In genomic region chr2:178842595-178842994, GRCm38 (mm10) we compare ENCODE assay signal across 21 mouse cellular contexts.
DNase-seq lines count a peak whose midpoint lies in the region; ATAC-seq and TF ChIP-seq lines count a peak whose summit lies in the region.
"Had no signal": no experiment of that assay in that cellular context is flagged by ENCODE, and none has a peak within 500 bp of the region (broad histone marks: within the 10 kb centered on the region; RNA-seq: fewer than 3 reads in every experiment).

No protein-coding gene starts in this region.

- peak overlapping the region; percentile 75 for H3K27ac ChIP-seq in forebrain, embryonic 13.5 days
- no peak overlapping the region for H3K27ac ChIP-seq in forebrain, embryonic 11.5 days (ENCODE audit: low read depth, low read length)
- no peak overlapping the region for H3K27ac ChIP-seq in lung, embryonic 14.5 days (ENCODE audit: low read depth)
- H3K27ac ChIP-seq in forebrain, embryonic 16.5 days (ENCODE audit: low read length): peak overlapping the region; percentile 87
- H3K27ac ChIP-seq: heart, adult 2 months; macrophage; midbrain, embryonic 12.5 days had no signal

- H3K9me3 ChIP-seq in forebrain, embryonic 13.5 days (replicated peaks): no peaks in the 10 kb centered on the region
- no peaks in the 10 kb centered on the region for H3K9me3 ChIP-seq in forebrain, embryonic 11.5 days (ENCODE audit: control insufficient read depth, low read length)
- H3K9me3 ChIP-seq in lung, embryonic 14.5 days (ENCODE audit: low read depth, low read length): no peaks in the 10 kb centered on the region
- no peaks in the 10 kb centered on the region for H3K9me3 ChIP-seq in forebrain, embryonic 16.5 days (ENCODE audit: control insufficient read depth, low read length)
- H3K9me3 ChIP-seq: midbrain, embryonic 12.5 days had no signal

- no peak for TF ChIP-seq CTCF in lung, embryonic 14.5 days (IDR thresholded peaks at IDR 0.05; ENCODE audit: low read depth)
- no peak for TF ChIP-seq CTCF in lung, adult 2 months (IDR thresholded peaks at IDR 0.05; ENCODE audit: insufficient read depth, low read length)

- no peaks in the 10 kb centered on the region for H3K36me3 ChIP-seq in forebrain, embryonic 13.5 days (ENCODE audit: poor library complexity, severe bottlenecking)
- no peaks in the 10 kb centered on the region for H3K36me3 ChIP-seq in forebrain, embryonic 11.5 days (ENCODE audit: control insufficient read depth, insufficient read depth, low read length)
- H3K36me3 ChIP-seq in lung, embryonic 14.5 days (ENCODE audit: insufficient read depth): no peaks in the 10 kb centered on the region
- no peaks in the 10 kb centered on the region for H3K36me3 ChIP-seq in forebrain, embryonic 16.5 days (ENCODE audit: control insufficient read depth, insufficient read depth)
- H3K36me3 ChIP-seq: midbrain, embryonic 12.5 days had no signal

- 70% methylated on average over 12 of the region's 12 CpGs for WGBS in forebrain, embryonic 13.5 days
- 81% methylated on average over 12 of the region's 12 CpGs for WGBS in forebrain, embryonic 11.5 days
- WGBS in lung, embryonic 14.5 days: 47% methylated on average over 12 of the region's 12 CpGs
- 65% methylated on average over 12 of the region's 12 CpGs for WGBS in lung, adult 2 months
- 37% methylated on average over 12 of the region's 12 CpGs for WGBS in forebrain, embryonic 16.5 days

- DNase-seq in forebrain, embryonic 11.5 days (ENCODE audit: low spot score): no peak
- DNase-seq in lung, embryonic 14.5 days: peak; percentile 7
- no peak for DNase-seq in lung, adult 2 months
- peak; percentile 7 for DNase-seq in skeletal muscle tissue, adult 2 months (ENCODE audit: low read depth, low spot score)
- no peak for DNase-seq in spleen, adult 12 weeks (ENCODE audit: low spot score)
- DNase-seq: adrenal gland, postnatal 25 days; cerebellum, adult 18-20 months; gastrocnemius, postnatal 14 days; heart, adult 2 months; heart, postnatal 4 days; kidney, postnatal 36 days; lung, adult 18-20 months; right cerebral cortex, adult 18-20 months; thymus, postnatal 36 days had no signal

- no peak for TF ChIP-seq POLR2A in lung, adult 2 months (IDR thresholded peaks at IDR 0.05; ENCODE audit: borderline replicate concordance, extremely low read depth, low read depth, low read length)

- no peak overlapping the region for H3K9ac ChIP-seq in forebrain, embryonic 13.5 days
- H3K9ac ChIP-seq in forebrain, embryonic 11.5 days (ENCODE audit: low read length): no peak overlapping the region
- no peak overlapping the region for H3K9ac ChIP-seq in lung, embryonic 14.5 days
- H3K9ac ChIP-seq in forebrain, embryonic 16.5 days (replicated peaks; ENCODE audit: low read depth, low read length): no peak overlapping the region
- H3K9ac ChIP-seq: midbrain, embryonic 12.5 days had no signal

- ATAC-seq in forebrain, embryonic 13.5 days: no peak
- ATAC-seq in forebrain, embryonic 11.5 days (replicated peaks; ENCODE audit: low FRiP score): no peak
- no peak for ATAC-seq in lung, embryonic 14.5 days (ENCODE audit: insufficient read depth)
- peak; percentile 24; the same call in 1 of the 2 replicates for ATAC-seq in forebrain, embryonic 16.5 days
- ATAC-seq: intestine, embryonic 16.5 days had no signal

- peaks cover 58% of the 10 kb centered on the region for H3K4me1 ChIP-seq in forebrain, embryonic 13.5 days
- 0 out of 2 replicates have a peak, but pooled peaks cover 2% of the 10 kb centered on the region for H3K4me1 ChIP-seq in forebrain, embryonic 11.5 days (replicated peaks; ENCODE audit: control insufficient read depth, insufficient read depth, low read length)
- no peaks in the 10 kb centered on the region for H3K4me1 ChIP-seq in lung, embryonic 14.5 days (ENCODE audit: insufficient read depth)
- H3K4me1 ChIP-seq in lung, adult 2 months (ENCODE audit: control insufficient read depth, insufficient read depth, low read length): no peaks in the 10 kb centered on the region
- H3K4me1 ChIP-seq in forebrain, embryonic 16.5 days (replicated peaks; ENCODE audit: control insufficient read depth, insufficient read depth, low read length): peaks cover 44% of the 10 kb centered on the region

- no peak overlapping the region for H3K4me2 ChIP-seq in forebrain, embryonic 13.5 days
- no peak overlapping the region for H3K4me2 ChIP-seq in forebrain, embryonic 11.5 days (ENCODE audit: low read depth, low read length, severe bottlenecking)
- H3K4me2 ChIP-seq in lung, embryonic 14.5 days: no peak overlapping the region
- no peak overlapping the region for H3K4me2 ChIP-seq in forebrain, embryonic 16.5 days (ENCODE audit: low read length)
- H3K4me2 ChIP-seq: liver, embryonic 11.5 days; midbrain, embryonic 12.5 days had no signal

- no peak overlapping the region for H3K4me3 ChIP-seq in forebrain, embryonic 13.5 days
- H3K4me3 ChIP-seq in forebrain, embryonic 11.5 days (ENCODE audit: low read depth, low read length): no peak overlapping the region
- H3K4me3 ChIP-seq in lung, embryonic 14.5 days (ENCODE audit: low read depth, low read length): no peak overlapping the region
- no peak overlapping the region for H3K4me3 ChIP-seq in lung, adult 2 months (replicated peaks; ENCODE audit: extremely low read depth, low read depth, low read length)
- H3K4me3 ChIP-seq in forebrain, embryonic 16.5 days (replicated peaks; ENCODE audit: low read length): no peak overlapping the region
- H3K4me3 ChIP-seq: heart, adult 2 months; midbrain, embryonic 12.5 days had no signal

- no peaks in the 10 kb centered on the region for H3K27me3 ChIP-seq in forebrain, embryonic 13.5 days
- H3K27me3 ChIP-seq in forebrain, embryonic 11.5 days (ENCODE audit: control insufficient read depth, insufficient read depth, low read length): no peaks in the 10 kb centered on the region
- H3K27me3 ChIP-seq in lung, embryonic 14.5 days (ENCODE audit: insufficient read depth, low read length): no peaks in the 10 kb centered on the region
- H3K27me3 ChIP-seq in forebrain, embryonic 16.5 days (replicated peaks; ENCODE audit: control insufficient read depth, insufficient read depth, low read length): no peaks in the 10 kb centered on the region
- H3K27me3 ChIP-seq: CH12.LX; midbrain, embryonic 12.5 days had no signal

Comparison
In these comparisons a context has a peak if more than half of its experiments do, and no peak if none do; other contexts are left out.
1. H3K27ac ChIP-seq: peak in forebrain, embryonic 13.5 days (single experiment) and forebrain, embryonic 16.5 days (single experiment); none in forebrain, embryonic 11.5 days (single experiment) and lung, embryonic 14.5 days (single experiment).
2. DNase-seq: peak in lung, embryonic 14.5 days (single experiment) and skeletal muscle tissue, adult 2 months (single experiment); none in forebrain, embryonic 11.5 days (single experiment), lung, adult 2 months (single experiment) and spleen, adult 12 weeks (single experiment).